Mouse (Mus musculus): ENCODE measurements at regions not wholly inside any gene's neighbourhood (a gene's known extent, or its start where the extent isn't known, plus 50 kb on each side); places are given as distances from the start of the nearest gene placed in this dataset.

GRCm38 (mm10) chr14:45714311-45714710 lies 56.4 kb upstream of the Ddhd1 start:
- no peaks in the 10 kb centered on the region for H3K27me3 ChIP-seq (ENCODE audit: control insufficient read depth, insufficient read depth, low read length)
- no peak overlapping the region for H3K4me3 ChIP-seq (ENCODE audit: low read length)
- 33% methylated on average over 1 of the region's 1 CpGs for WGBS
- H3K9me3 ChIP-seq (replicated peaks; ENCODE audit: control insufficient read depth, low read length), result no peaks in the 10 kb centered on the region
- no peak overlapping the region for H3K27ac ChIP-seq (ENCODE audit: low read length)
- no peaks in the 10 kb centered on the region for H3K4me1 ChIP-seq (ENCODE audit: control insufficient read depth, insufficient read depth, low read length)
- H3K4me2 ChIP-seq (ENCODE audit: low read depth, low read length), result no peak overlapping the region
- no peak for ATAC-seq (replicated peaks; ENCODE audit: extremely low read depth, insufficient read depth, low FRiP score)
- no peak overlapping the region for H3K9ac ChIP-seq (ENCODE audit: low read length)
- no peaks in the 10 kb centered on the region for H3K36me3 ChIP-seq (ENCODE audit: control insufficient read depth, insufficient read depth)

GRCm38 (mm10) chr14:45714786-45715185 lies 56.8 kb upstream of the Ddhd1 start:
- no peaks in the 10 kb centered on the region for H3K27me3 ChIP-seq (ENCODE audit: control insufficient read depth, insufficient read depth, low read length)
- no peak overlapping the region for H3K4me2 ChIP-seq (ENCODE audit: low read depth, low read length)
- H3K27ac ChIP-seq (ENCODE audit: low read length), result no peak overlapping the region
- H3K9ac ChIP-seq (ENCODE audit: low read length), result no peak overlapping the region
- H3K36me3 ChIP-seq (ENCODE audit: control insufficient read depth, insufficient read depth), result no peaks in the 10 kb centered on the region
- no peak for ATAC-seq (replicated peaks; ENCODE audit: extremely low read depth, insufficient read depth, low FRiP score)
- H3K4me3 ChIP-seq (ENCODE audit: low read length), result no peak overlapping the region
- no peaks in the 10 kb centered on the region for H3K4me1 ChIP-seq (ENCODE audit: control insufficient read depth, insufficient read depth, low read length)
- H3K9me3 ChIP-seq (replicated peaks; ENCODE audit: control insufficient read depth, low read length), result no peaks in the 10 kb centered on the region

- Histone ChIP-seq H3K9ac (ENCODE audit: low read length) (no peak overlapping the region), H3K9me3 (replicated peaks; ENCODE audit: control insufficient read depth, low read length) (no peaks in the 10 kb centered on the region), H3K36me3 (ENCODE audit: control insufficient read depth, insufficient read depth) (no peaks in the 10 kb centered on the region), H3K4me1 (ENCODE audit: control insufficient read depth, insufficient read depth, low read length) (no peaks in the 10 kb centered on the region), H3K27ac (ENCODE audit: low read length) (no peak overlapping the region), H3K27me3 (ENCODE audit: control insufficient read depth, insufficient read depth, low read length) (no peaks in the 10 kb centered on the region), H3K4me2 (ENCODE audit: low read depth, low read length) (no peak overlapping the region), H3K4me3 (ENCODE audit: low read length) (no peak overlapping the region)
- ATAC-seq (replicated peaks; ENCODE audit: extremely low read depth, insufficient read depth, low FRiP score), result no peak
- 56% methylated on average over 1 of the region's 1 CpGs for WGBS
These were observed 58.2 kb upstream of the Ddhd1 start for GRCm38 (mm10) chr14:45716100-45716499.

GRCm38 (mm10) chr14:45722887-45723286 lies 64.9 kb upstream of the Ddhd1 start:
- no peaks in the 10 kb centered on the region for H3K27me3 ChIP-seq (ENCODE audit: control insufficient read depth, insufficient read depth, low read length)
- H3K36me3 ChIP-seq (ENCODE audit: control insufficient read depth, insufficient read depth), result no peaks in the 10 kb centered on the region
- no peaks in the 10 kb centered on the region for H3K4me1 ChIP-seq (ENCODE audit: control insufficient read depth, insufficient read depth, low read length)
- H3K4me2 ChIP-seq (ENCODE audit: low read depth, low read length), result no peak overlapping the region
- H3K9me3 ChIP-seq (replicated peaks; ENCODE audit: control insufficient read depth, low read length), result no peaks in the 10 kb centered on the region
- no peak overlapping the region for H3K27ac ChIP-seq (ENCODE audit: low read length)
- WGBS, result 54% methylated on average over 6 of the region's 6 CpGs
- ATAC-seq (replicated peaks; ENCODE audit: extremely low read depth, insufficient read depth, low FRiP score), result no peak
- H3K9ac ChIP-seq (ENCODE audit: low read length), result no peak overlapping the region
- no peak overlapping the region for H3K4me3 ChIP-seq (ENCODE audit: low read length)

- ATAC-seq (replicated peaks; ENCODE audit: extremely low read depth, insufficient read depth, low FRiP score), result no peak
- no peaks in the 10 kb centered on the region for H3K36me3 ChIP-seq (ENCODE audit: control insufficient read depth, insufficient read depth)
- H3K4me3 ChIP-seq (ENCODE audit: low read length), result no peak overlapping the region
- no peaks in the 10 kb centered on the region for H3K9me3 ChIP-seq (replicated peaks; ENCODE audit: control insufficient read depth, low read length)
- H3K9ac ChIP-seq (ENCODE audit: low read length), result no peak overlapping the region
- no peak overlapping the region for H3K27ac ChIP-seq (ENCODE audit: low read length)
- no peaks in the 10 kb centered on the region for H3K4me1 ChIP-seq (ENCODE audit: control insufficient read depth, insufficient read depth, low read length)
- 88% methylated on average over 2 of the region's 2 CpGs for WGBS
- no peak overlapping the region for H3K4me2 ChIP-seq (ENCODE audit: low read depth, low read length)
- H3K27me3 ChIP-seq (ENCODE audit: control insufficient read depth, insufficient read depth, low read length), result no peaks in the 10 kb centered on the region
These were observed 66.4 kb upstream of the Ddhd1 start for GRCm38 (mm10) chr14:45724341-45724740.

- Histone ChIP-seq H3K9ac (ENCODE audit: low read length) (no peak overlapping the region), H3K9me3 (replicated peaks; ENCODE audit: control insufficient read depth, low read length) (no peaks in the 10 kb centered on the region), H3K4me2 (ENCODE audit: low read depth, low read length) (no peak overlapping the region), H3K36me3 (ENCODE audit: control insufficient read depth, insufficient read depth) (no peaks in the 10 kb centered on the region), H3K27ac (ENCODE audit: low read length) (no peak overlapping the region), H3K4me3 (ENCODE audit: low read length) (no peak overlapping the region), H3K27me3 (ENCODE audit: control insufficient read depth, insufficient read depth, low read length) (no peaks in the 10 kb centered on the region), H3K4me1 (ENCODE audit: control insufficient read depth, insufficient read depth, low read length) (no peaks in the 10 kb centered on the region)
- 63% methylated on average over 10 of the region's 10 CpGs for WGBS
- no peak for ATAC-seq (replicated peaks; ENCODE audit: extremely low read depth, insufficient read depth, low FRiP score)
These were observed 76.8 kb upstream of the Ddhd1 start for GRCm38 (mm10) chr14:45734530-45735410.

GRCm38 (mm10) chr14:45737966-45738365 lies 80.0 kb upstream of the Ddhd1 start:
- no peaks in the 10 kb centered on the region for H3K27me3 ChIP-seq (ENCODE audit: control insufficient read depth, insufficient read depth, low read length)
- no peaks in the 10 kb centered on the region for H3K9me3 ChIP-seq (replicated peaks; ENCODE audit: control insufficient read depth, low read length)
- no peak overlapping the region for H3K27ac ChIP-seq (ENCODE audit: low read length)
- no peak overlapping the region for H3K4me2 ChIP-seq (ENCODE audit: low read depth, low read length)
- 88% methylated on average over 2 of the region's 2 CpGs for WGBS
- ATAC-seq (replicated peaks; ENCODE audit: extremely low read depth, insufficient read depth, low FRiP score), result no peak
- no peak overlapping the region for H3K4me3 ChIP-seq (ENCODE audit: low read length)
- no peaks in the 10 kb centered on the region for H3K4me1 ChIP-seq (ENCODE audit: control insufficient read depth, insufficient read depth, low read length)
- H3K36me3 ChIP-seq (ENCODE audit: control insufficient read depth, insufficient read depth), result no peaks in the 10 kb centered on the region
- H3K9ac ChIP-seq (ENCODE audit: low read length), result no peak overlapping the region

GRCm38 (mm10) chr14:45739638-45740037 lies 81.7 kb upstream of the Ddhd1 start:
- Histone ChIP-seq H3K27me3 (ENCODE audit: control insufficient read depth, insufficient read depth, low read length) (no peaks in the 10 kb centered on the region), H3K9me3 (replicated peaks; ENCODE audit: control insufficient read depth, low read length) (no peaks in the 10 kb centered on the region), H3K9ac (ENCODE audit: low read length) (no peak overlapping the region), H3K36me3 (ENCODE audit: control insufficient read depth, insufficient read depth) (no peaks in the 10 kb centered on the region), H3K4me2 (ENCODE audit: low read depth, low read length) (no peak overlapping the region), H3K4me1 (ENCODE audit: control insufficient read depth, insufficient read depth, low read length) (no peaks in the 10 kb centered on the region), H3K4me3 (ENCODE audit: low read length) (no peak overlapping the region), H3K27ac (ENCODE audit: low read length) (no peak overlapping the region)
- no peak for ATAC-seq (replicated peaks; ENCODE audit: extremely low read depth, insufficient read depth, low FRiP score)

- H3K27ac ChIP-seq (ENCODE audit: low read length), result no peak overlapping the region
- no peak overlapping the region for H3K4me3 ChIP-seq (ENCODE audit: low read length)
- no peak overlapping the region for H3K4me2 ChIP-seq (ENCODE audit: low read depth, low read length)
- no peaks in the 10 kb centered on the region for H3K9me3 ChIP-seq (replicated peaks; ENCODE audit: control insufficient read depth, low read length)
- no peaks in the 10 kb centered on the region for H3K27me3 ChIP-seq (ENCODE audit: control insufficient read depth, insufficient read depth, low read length)
- no peaks in the 10 kb centered on the region for H3K36me3 ChIP-seq (ENCODE audit: control insufficient read depth, insufficient read depth)
- H3K9ac ChIP-seq (ENCODE audit: low read length), result no peak overlapping the region
- ATAC-seq (replicated peaks; ENCODE audit: extremely low read depth, insufficient read depth, low FRiP score), result no peak
- 38% methylated on average over 3 of the region's 3 CpGs for WGBS
- H3K4me1 ChIP-seq (ENCODE audit: control insufficient read depth, insufficient read depth, low read length), result no peaks in the 10 kb centered on the region
These were observed 82.7 kb upstream of the Ddhd1 start for GRCm38 (mm10) chr14:45740662-45741061.

All from heart, embryonic 16.5 days (tissue).